Mouse (Mus musculus): ENCODE results near the gene Ankmy1.

Ankmy1 gene

GRCm38 (mm10) chr1:92815756-92816294 lies 86.9 kb downstream of the Ankmy1 start:
- no peak for DNase-seq (ENCODE audit: low spot score)

- DNase-seq (ENCODE audit: low spot score), result no peak
These were observed 87.6 kb downstream of the Ankmy1 start for GRCm38 (mm10) chr1:92815100-92815499.

- DNase-seq (ENCODE audit: low spot score), result no peak
These were observed 88.4 kb downstream of the Ankmy1 start for GRCm38 (mm10) chr1:92814319-92814718.

All from urinary bladder, postnatal 25 days (tissue).